Comparison of ENCODE assay signal across 8 mouse cellular contexts in genomic region chr14:105259035-105259880, GRCm38 (mm10). TPM values are rescaled to one million over a fixed set of nuclear protein-coding genes. Genes with fewer than 3 reads are reported as not detected.
DNase-seq lines count a peak whose midpoint lies in the region; ATAC-seq and TF ChIP-seq lines count a peak whose summit lies in the region.

No protein-coding gene starts in this region.

- H3K9me3 ChIP-seq in forebrain, embryonic 11.5 days (ENCODE audit: control insufficient read depth, low read length), result no peaks in the 10 kb centered on the region
- H3K9me3 ChIP-seq in hindbrain, embryonic 14.5 days (ENCODE audit: control insufficient read depth, low read length), result no peaks in the 10 kb centered on the region
- H3K9me3 ChIP-seq in limb, embryonic 12.5 days, result no peaks in the 10 kb centered on the region
- H3K9me3 ChIP-seq in midbrain, embryonic 12.5 days, result no peaks in the 10 kb centered on the region

- WGBS in forebrain, embryonic 11.5 days, result 12% methylated on average over 30 of the region's 34 CpGs
- 10% methylated on average over 28 of the region's 34 CpGs for WGBS in hindbrain, embryonic 14.5 days
- WGBS in limb, embryonic 12.5 days, result 11% methylated on average over 28 of the region's 34 CpGs
- WGBS in midbrain, embryonic 12.5 days, result 11% methylated on average over 29 of the region's 34 CpGs

- intact Hi-C loops in gastrocnemius, adult 2 months (cut with DNase I), result no loop called here

- no peaks in the 10 kb centered on the region for H3K36me3 ChIP-seq in forebrain, embryonic 11.5 days (ENCODE audit: control insufficient read depth, insufficient read depth, low read length)
- no peaks in the 10 kb centered on the region for H3K36me3 ChIP-seq in hindbrain, embryonic 14.5 days (replicated peaks; ENCODE audit: control insufficient read depth, insufficient read depth)
- no peaks in the 10 kb centered on the region for H3K36me3 ChIP-seq in limb, embryonic 12.5 days
- H3K36me3 ChIP-seq in midbrain, embryonic 12.5 days, result no peaks in the 10 kb centered on the region
- H3K36me3 ChIP-seq in splenic B cell, adult 2 months (ENCODE audit: control insufficient read depth, insufficient read depth, low read length, poor library complexity, severe bottlenecking), result no peaks in the 10 kb centered on the region

- peak overlapping the region; percentile 98 for H3K4me3 ChIP-seq in gastrocnemius, adult 2 months
- H3K4me3 ChIP-seq in forebrain, embryonic 11.5 days (ENCODE audit: low read depth, low read length), result peak overlapping the region; percentile 87
- H3K4me3 ChIP-seq in hindbrain, embryonic 14.5 days (replicated peaks; ENCODE audit: low read length), result peak overlapping the region; percentile 96
- peak overlapping the region; percentile 84 for H3K4me3 ChIP-seq in limb, embryonic 12.5 days (replicated peaks)
- H3K4me3 ChIP-seq in midbrain, embryonic 12.5 days, result peak overlapping the region; percentile 85

- peak overlapping the region; percentile 95 for H3K27ac ChIP-seq in gastrocnemius, adult 2 months
- H3K27ac ChIP-seq in forebrain, embryonic 11.5 days (ENCODE audit: low read depth, low read length), result peak overlapping the region; percentile 84
- peak overlapping the region; percentile 95 for H3K27ac ChIP-seq in hindbrain, embryonic 14.5 days
- H3K27ac ChIP-seq in limb, embryonic 12.5 days, result peak overlapping the region; percentile 93
- peak overlapping the region; percentile 94 for H3K27ac ChIP-seq in midbrain, embryonic 12.5 days (replicated peaks)

- peak; percentile 78 for ATAC-seq in forebrain, embryonic 11.5 days (replicated peaks; ENCODE audit: low FRiP score)
- peak; percentile 73 for ATAC-seq in hindbrain, embryonic 14.5 days (ENCODE audit: low FRiP score)
- ATAC-seq in limb, embryonic 12.5 days (ENCODE audit: insufficient number of reproducible peaks, insufficient read depth, low FRiP score, low TSS enrichment, low read depth), result peak; percentile 63
- ATAC-seq in midbrain, embryonic 12.5 days (ENCODE audit: low FRiP score, low read depth), result peak; percentile 83

- TF ChIP-seq CTCF in gastrocnemius, adult 2 months (IDR thresholded peaks at IDR 0.05), result no peak; the same call in 1 of the 2 replicates

- H3K9ac ChIP-seq in forebrain, embryonic 11.5 days (ENCODE audit: low read length), result peak overlapping the region; percentile 92
- peak overlapping the region; percentile 97 for H3K9ac ChIP-seq in hindbrain, embryonic 14.5 days
- H3K9ac ChIP-seq in limb, embryonic 12.5 days (replicated peaks), result peak overlapping the region; percentile 90
- peak overlapping the region; percentile 93 for H3K9ac ChIP-seq in midbrain, embryonic 12.5 days (replicated peaks)

- DNase-seq in gastrocnemius, adult 2 months, result peak; percentile 55
- DNase-seq in gastrocnemius, postnatal 4 days (ENCODE audit: low spot score in 2 of 2), result no peak
- peak; percentile 2 for DNase-seq in c-Kit-negative CD71-positive TER-119-positive erythroid progenitor cells, embryonic 14.5 days (ENCODE audit: low read depth, low spot score)
- DNase-seq in forebrain, embryonic 11.5 days (ENCODE audit: low spot score), result no peak
- no peak for DNase-seq in hindbrain, embryonic 14.5 days (ENCODE audit: low spot score)
- peak; percentile 57 for DNase-seq in splenic B cell, adult 2 months (ENCODE audit: low read depth, low spot score)

- peak overlapping the region; percentile 71 for H3K4me2 ChIP-seq in forebrain, embryonic 11.5 days (ENCODE audit: low read depth, low read length, severe bottlenecking)
- peak overlapping the region; percentile 63 for H3K4me2 ChIP-seq in hindbrain, embryonic 14.5 days (replicated peaks)
- peak overlapping the region; percentile 71 for H3K4me2 ChIP-seq in limb, embryonic 12.5 days
- H3K4me2 ChIP-seq in midbrain, embryonic 12.5 days (replicated peaks), result peak overlapping the region; percentile 69

- H3K27me3 ChIP-seq in forebrain, embryonic 11.5 days (ENCODE audit: control insufficient read depth, insufficient read depth, low read length), result no peaks in the 10 kb centered on the region
- no peaks in the 10 kb centered on the region for H3K27me3 ChIP-seq in hindbrain, embryonic 14.5 days (ENCODE audit: control insufficient read depth, insufficient read depth, low read length)
- no peaks in the 10 kb centered on the region for H3K27me3 ChIP-seq in limb, embryonic 12.5 days
- no peaks in the 10 kb centered on the region for H3K27me3 ChIP-seq in midbrain, embryonic 12.5 days
- H3K27me3 ChIP-seq in splenic B cell, adult 2 months (ENCODE audit: control insufficient read depth, insufficient read depth, low read length, poor library complexity, severe bottlenecking), result 0 out of 2 replicates have a peak, but pooled peaks cover 2% of the 10 kb centered on the region

- H3K4me1 ChIP-seq in forebrain, embryonic 11.5 days (replicated peaks; ENCODE audit: control insufficient read depth, insufficient read depth, low read length), result no peaks in the 10 kb centered on the region
- H3K4me1 ChIP-seq in hindbrain, embryonic 14.5 days (replicated peaks; ENCODE audit: control insufficient read depth, insufficient read depth, low read length), result peaks cover 6% of the 10 kb centered on the region
- peaks cover 3% of the 10 kb centered on the region for H3K4me1 ChIP-seq in limb, embryonic 12.5 days (replicated peaks)
- peaks cover 9% of the 10 kb centered on the region; the same call in 1 of the 2 replicates for H3K4me1 ChIP-seq in midbrain, embryonic 12.5 days

RNA-seq across cellular contexts. Expression of gene Ndfip2, which starts 0.9 kb away (rescaled TPM):
- 10 to 100 TPM; 12.8 to 13.0 TPM for total RNA-seq in gastrocnemius, adult 2 months (2021)
- 10 to 100 TPM; 25.0 to 27.2 TPM for total RNA-seq in gastrocnemius, postnatal 4 days (2021)
- 57.1 and 57.2 TPM in 2 replicates for polyA plus RNA-seq in forebrain, embryonic 11.5 days (2014; fragmentation: Nextera tagmentation; extraction: Ambion mirVana)
- polyA plus RNA-seq in hindbrain, embryonic 14.5 days (2014; fragmentation: Nextera tagmentation; extraction: Ambion mirVana), result 134 and 151 TPM in 2 replicates
- 55.0 and 55.1 TPM in 2 replicates for polyA plus RNA-seq in limb, embryonic 12.5 days (2016; fragmentation: Nextera tagmentation; extraction: Ambion mirVana)
- polyA plus RNA-seq in midbrain, embryonic 12.5 days (2016; fragmentation: Nextera tagmentation; extraction: Ambion mirVana), result 75.3 and 76.0 TPM in 2 replicates

Comparison
In these comparisons a context has a peak if more than half of its experiments do, and no peak if none do; other contexts are left out.
1. DNase-seq: peak in gastrocnemius, adult 2 months (single experiment), c-Kit-negative CD71-positive TER-119-positive erythroid progenitor cells, embryonic 14.5 days (single experiment) and splenic B cell, adult 2 months (single experiment); none in gastrocnemius, postnatal 4 days (0 of 2), forebrain, embryonic 11.5 days (single experiment) and hindbrain, embryonic 14.5 days (single experiment).
2. Peak in every context shown above with its lines, with median percentiles within 50 percentile points of each other: H3K27ac ChIP-seq, H3K4me3 ChIP-seq, ATAC-seq, H3K4me2 ChIP-seq and H3K9ac ChIP-seq.